Comparison of ENCODE assay signal across 9 mouse cellular contexts in the genomic region with DNA sequence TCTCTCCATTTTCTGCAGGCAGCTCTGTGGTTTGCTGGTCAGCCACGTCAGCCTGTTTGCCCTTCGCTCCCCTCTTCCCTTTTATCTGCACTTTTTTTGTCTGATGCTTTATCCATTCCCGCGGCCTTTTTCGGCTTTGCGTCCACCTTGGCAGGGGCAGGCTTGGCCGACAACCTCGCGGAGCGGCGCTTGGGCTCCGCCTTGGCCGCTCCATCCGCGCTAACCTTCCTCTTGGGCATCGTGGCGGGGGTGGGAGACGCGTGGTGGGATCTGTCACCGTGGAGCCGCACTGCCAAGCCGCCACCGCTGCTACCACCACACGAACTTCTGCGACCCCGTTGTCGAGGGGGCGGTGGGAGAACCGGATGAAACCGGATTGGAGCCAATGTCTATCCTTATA. TPM values are rescaled to one million over a fixed set of nuclear protein-coding genes. Genes with fewer than 3 reads are reported as not detected.
DNase-seq lines count a peak whose midpoint lies in the region; ATAC-seq lines count a peak whose summit lies in the region.
"Not testable (repeated sequence)": the region's sequence is repeated elsewhere in the genome, so short reads cannot be mapped to it uniquely, and the experiment has no call there.
"Had no signal": no experiment of that assay in that cellular context is flagged by ENCODE, and none has a peak within 500 bp of the region (broad histone marks: within the 10 kb centered on the region; RNA-seq: fewer than 3 reads in every experiment).

No protein-coding gene starts in this region.

- peak overlapping the region; percentile 35 for H3K4me3 ChIP-seq in forebrain, embryonic 13.5 days
- peak overlapping the region; percentile 48 for H3K4me3 ChIP-seq in heart, embryonic 16.5 days (ENCODE audit: low read length)
- peak overlapping the region; percentile 27 for H3K4me3 ChIP-seq in kidney, embryonic 14.5 days (ENCODE audit: low read length)
- H3K4me3 ChIP-seq in liver, embryonic 12.5 days = peak overlapping the region; percentile 34
- H3K4me3 ChIP-seq in midbrain, embryonic 12.5 days = peak overlapping the region; percentile 40

- peak; percentile 8 for DNase-seq in adrenal gland, adult 2 months
- peak; percentile 25 for DNase-seq in embryo, embryonic 10.5 days (ENCODE audit: low spot score)
- peak; percentile 47 for DNase-seq in retina, embryonic 14.5 days (ENCODE audit: low spot score)

- H3K27me3 ChIP-seq in forebrain, embryonic 13.5 days; heart, embryonic 16.5 days (ENCODE audit: control insufficient read depth, insufficient read depth, low read length); kidney, embryonic 14.5 days (ENCODE audit: control insufficient read depth, insufficient read depth, low read length); midbrain, embryonic 12.5 days: not testable (repeated sequence)
- peaks cover 24% of the 10 kb centered on the region for H3K27me3 ChIP-seq in liver, embryonic 12.5 days (replicated peaks)

- peak overlapping the region; percentile 62 for H3K4me2 ChIP-seq in forebrain, embryonic 13.5 days
- peak overlapping the region; percentile 77 for H3K4me2 ChIP-seq in heart, embryonic 16.5 days (ENCODE audit: low read depth, low read length)
- H3K4me2 ChIP-seq in kidney, embryonic 14.5 days (replicated peaks; ENCODE audit: low read depth, low read length) = peak overlapping the region; percentile 57
- H3K4me2 ChIP-seq in liver, embryonic 12.5 days = peak overlapping the region; percentile 54
- peak overlapping the region; percentile 63 for H3K4me2 ChIP-seq in midbrain, embryonic 12.5 days (replicated peaks)

- ATAC-seq in forebrain, embryonic 13.5 days; heart, embryonic 16.5 days (replicated peaks; ENCODE audit: extremely low read depth, insufficient read depth, low FRiP score); kidney, embryonic 14.5 days (ENCODE audit: low FRiP score, low TSS enrichment); liver, embryonic 12.5 days: not testable (repeated sequence)
- ATAC-seq in midbrain, embryonic 12.5 days (ENCODE audit: low FRiP score, low read depth) = peak; percentile 23; the same call in 1 of the 2 replicates

- H3K9ac ChIP-seq in forebrain, embryonic 13.5 days = peak overlapping the region; percentile 58
- peak overlapping the region; percentile 50; the same call in 1 of the 2 replicates for H3K9ac ChIP-seq in heart, embryonic 16.5 days (ENCODE audit: low read length)
- H3K9ac ChIP-seq in kidney, embryonic 14.5 days (ENCODE audit: low read depth, low read length) = not testable (repeated sequence)
- H3K9ac ChIP-seq in liver, embryonic 12.5 days = 0 out of 2 replicates have a peak overlapping the region, but pooled peaks have one; percentile 22
- H3K9ac ChIP-seq in midbrain, embryonic 12.5 days (replicated peaks) = peak overlapping the region; percentile 56

- not testable (repeated sequence) for H3K4me1 ChIP-seq in forebrain, embryonic 13.5 days; heart, embryonic 16.5 days (ENCODE audit: control insufficient read depth, insufficient read depth, low read length); kidney, embryonic 14.5 days (ENCODE audit: control insufficient read depth, insufficient read depth, low read length); liver, embryonic 12.5 days; midbrain, embryonic 12.5 days

- WGBS in forebrain, embryonic 13.5 days = 8% methylated on average over 30 of the region's 30 CpGs
- WGBS in heart, embryonic 16.5 days = 8% methylated on average over 30 of the region's 30 CpGs
- 22% methylated on average over 30 of the region's 30 CpGs for WGBS in kidney, embryonic 14.5 days
- WGBS in liver, embryonic 12.5 days (ENCODE audit: insufficient replicate concordance) = 9% methylated on average over 30 of the region's 30 CpGs
- 8% methylated on average over 30 of the region's 30 CpGs for whole genome bisulfite sequencing in midbrain, embryonic 12.5 days

- H3K27ac ChIP-seq in forebrain, embryonic 13.5 days; heart, embryonic 16.5 days (ENCODE audit: low read length); kidney, embryonic 14.5 days (ENCODE audit: low read depth, low read length); liver, embryonic 12.5 days; midbrain, embryonic 12.5 days (replicated peaks): not testable (repeated sequence)

- not testable (repeated sequence) for H3K9me3 ChIP-seq in forebrain, embryonic 13.5 days (replicated peaks); heart, embryonic 16.5 days (replicated peaks; ENCODE audit: control insufficient read depth, low read length); kidney, embryonic 14.5 days (ENCODE audit: control insufficient read depth, low read length); liver, embryonic 12.5 days (replicated peaks); midbrain, embryonic 12.5 days

- H3K36me3 ChIP-seq in forebrain, embryonic 13.5 days (ENCODE audit: poor library complexity, severe bottlenecking); heart, embryonic 16.5 days (ENCODE audit: control insufficient read depth, insufficient read depth); kidney, embryonic 14.5 days (ENCODE audit: control insufficient read depth, insufficient read depth, low read length); liver, embryonic 12.5 days; midbrain, embryonic 12.5 days: not testable (repeated sequence)

RNA-seq across cellular contexts. Expression of a gene that starts 24.7 kb away (rescaled TPM):
- not detected for total RNA-seq in adrenal gland, adult 2 months (2021)
- not detected in 2 replicates for polyA plus RNA-seq in adrenal gland, adult 2 months (2012; rRNA removed)
- polyA plus RNA-seq in forebrain, embryonic 13.5 days (2015; fragmentation: Nextera tagmentation; extraction: Ambion mirVana) = 0.05 and 0.12 TPM in 2 replicates
- 0.12 and 0.25 TPM in 2 replicates for polyA plus RNA-seq in heart, embryonic 16.5 days (2015; fragmentation: Nextera tagmentation; extraction: Ambion mirVana)
- 0.39 and 0.57 TPM in 2 replicates for polyA plus RNA-seq in kidney, embryonic 14.5 days (2014; fragmentation: Nextera tagmentation; extraction: Ambion mirVana)
- polyA plus RNA-seq in liver, embryonic 12.5 days (2016; fragmentation: Nextera tagmentation; extraction: Ambion mirVana) = 0.11 and 0.14 TPM in 2 replicates
- 0.12 and 0.41 TPM in 2 replicates for polyA plus RNA-seq in midbrain, embryonic 12.5 days (2016; fragmentation: Nextera tagmentation; extraction: Ambion mirVana)
- total RNA-seq: heart, postnatal 36 days had no signal
